Mouse (Mus musculus): ENCODE results near the gene Josd2. TPM values are rescaled to one million over a fixed set of nuclear protein-coding genes. Genes with fewer than 3 reads are reported as not detected.

Josd2 gene
- 245 and 532 TPM in 2 replicates for polyA plus RNA-seq (2012; ENCODE audit: low replicate concordance)

DNA sequence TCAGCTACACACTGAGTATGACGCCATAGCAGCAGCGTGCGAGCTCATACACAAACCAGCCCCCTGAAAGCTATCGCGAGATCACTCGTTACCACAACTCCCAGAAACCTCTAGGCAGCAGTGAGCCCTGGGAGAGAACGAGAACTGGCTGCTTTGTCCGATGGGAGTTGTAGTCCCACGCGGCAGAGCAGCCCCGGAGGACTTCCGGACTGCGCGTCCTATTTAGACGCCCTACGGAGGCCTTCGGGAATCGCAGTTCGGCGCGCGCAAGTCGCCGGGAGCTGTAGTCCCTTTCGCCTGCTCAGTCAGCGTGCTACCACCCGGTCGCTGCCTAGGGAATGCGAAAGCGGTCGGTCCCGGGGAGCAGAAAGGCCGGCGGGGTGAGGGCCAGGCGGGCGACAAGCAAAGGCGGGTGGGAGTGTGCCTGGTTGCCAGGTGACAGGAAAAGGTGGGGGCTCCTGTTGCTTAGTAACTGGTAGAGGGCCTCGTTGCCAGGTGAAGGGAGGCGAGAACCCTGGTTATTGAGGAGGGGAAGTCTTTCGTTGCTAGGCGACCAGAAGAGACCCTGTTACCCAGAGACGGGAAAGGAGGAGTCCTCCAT is at the start of gene Josd2:
TSS of gene Josd2 (plus strand) at position 170 of the 601 bp plus-strand sequence.

DNA sequence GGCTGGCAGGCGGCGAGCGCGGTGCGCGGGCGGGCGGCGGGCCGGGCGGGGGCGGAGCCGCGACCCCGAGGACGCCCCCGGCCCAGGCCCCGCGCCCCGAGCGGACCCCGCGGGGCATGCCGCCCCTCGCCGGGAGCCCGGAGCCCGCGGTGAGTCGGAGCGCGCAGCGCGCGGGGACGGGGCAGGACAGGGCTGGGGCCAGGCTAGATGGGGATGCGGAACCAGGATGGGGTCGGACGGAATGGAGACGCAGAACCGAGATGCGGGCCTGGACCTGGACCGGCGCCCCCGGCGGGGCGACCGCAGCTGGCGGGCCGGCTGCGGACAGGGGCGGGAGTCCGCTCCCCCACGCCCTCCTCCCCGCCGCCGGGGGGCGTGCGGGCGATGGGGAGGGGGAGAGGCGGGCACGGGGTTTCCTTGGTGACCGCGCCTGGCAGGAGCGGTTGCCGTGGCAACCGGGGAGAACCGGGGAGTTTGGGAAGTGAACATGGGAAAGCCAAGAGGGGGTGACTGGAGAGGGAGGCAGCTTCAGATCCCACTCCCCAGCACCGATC is 38.7 kb upstream of the Josd2 start, which contains the start of gene Lrrc4b:
TSS of gene Lrrc4b (plus strand) at position 51 of the 554 bp plus-strand sequence.

GRCm38 (mm10) chr7:44465111-44465510 is 2.7 kb upstream of the Josd2 start, which contains the start of gene Aspdh:
Gene Aspdh (plus strand): TSS chr7:44465391.

GRCm38 (mm10) chr7:44495992-44496770 is 28.4 kb downstream of the Josd2 start, which contains the start of the genes Emc10 and Fam71e1:
Gene Emc10 (minus strand): TSS chr7:44496529.
Gene Fam71e1 (plus strand): TSS chr7:44496581.

Other genes starting within 250 kb of the Josd2 start
- gene Klk1, start 242.6 kb upstream of the Josd2 start, polyA plus RNA-seq (2012; ENCODE audit: low replicate concordance), result 16.7 and 28.0 TPM in 2 replicates
- gene Gm36864, start 231.8 kb upstream of the Josd2 start, polyA plus RNA-seq (2012; ENCODE audit: low replicate concordance), result not detected in 2 replicates
- gene 1700028J19Rik, start 221.3 kb upstream of the Josd2 start, polyA plus RNA-seq (2012; ENCODE audit: low replicate concordance), result 0.10 TPM in 1 of 2 replicates, not detected in the other
- 155 and 164 TPM in 2 replicates for gene 2410002F23Rik, start 221.3 kb upstream of the Josd2 start, polyA plus RNA-seq (2012; ENCODE audit: low replicate concordance)
- gene Acp4, start 210.6 kb upstream of the Josd2 start, polyA plus RNA-seq (2012; ENCODE audit: low replicate concordance), result not detected in 2 replicates
- not detected in 2 replicates for gene Gm15517, start 206.5 kb upstream of the Josd2 start, polyA plus RNA-seq (2012; ENCODE audit: low replicate concordance)
- 1.6 and 1.7 TPM in 2 replicates for gene Clec11a, start 161.1 kb upstream of the Josd2 start, polyA plus RNA-seq (2012; ENCODE audit: low replicate concordance)
- gene Shank1, start 157.7 kb upstream of the Josd2 start, polyA plus RNA-seq (2012; ENCODE audit: low replicate concordance), result 36.0 and 52.3 TPM in 2 replicates
- gene Syt3, start 83.9 kb upstream of the Josd2 start, polyA plus RNA-seq (2012; ENCODE audit: low replicate concordance), result 0.90 and 1.6 TPM in 2 replicates
- 0.36 and 0.40 TPM in 2 replicates for gene 1700008O03Rik, start 82.2 kb upstream of the Josd2 start, polyA plus RNA-seq (2012; ENCODE audit: low replicate concordance)
- not detected in 2 replicates for gene Lrrc4b, start 39.0 kb upstream of the Josd2 start, polyA plus RNA-seq (2012; ENCODE audit: low replicate concordance)
- gene Aspdh, start 2.6 kb upstream of the Josd2 start, polyA plus RNA-seq (2012; ENCODE audit: low replicate concordance), result not detected in 2 replicates
- gene Emc10, start 28.5 kb downstream of the Josd2 start, polyA plus RNA-seq (2012; ENCODE audit: low replicate concordance), result 279 and 432 TPM in 2 replicates
- 18.2 and 39.1 TPM in 2 replicates for gene Fam71e1, start 28.6 kb downstream of the Josd2 start, polyA plus RNA-seq (2012; ENCODE audit: low replicate concordance)
- 0.61 and 1.4 TPM in 2 replicates for gene Mybpc2, start 56.7 kb downstream of the Josd2 start, polyA plus RNA-seq (2012; ENCODE audit: low replicate concordance)
- 694 and 1,266 TPM in 2 replicates for gene Spib, start 64.1 kb downstream of the Josd2 start, polyA plus RNA-seq (2012; ENCODE audit: low replicate concordance)
- gene Pold1, start 80.9 kb downstream of the Josd2 start, polyA plus RNA-seq (2012; ENCODE audit: low replicate concordance), result 150 and 176 TPM in 2 replicates
- gene Nr1h2, start 86.0 kb downstream of the Josd2 start, polyA plus RNA-seq (2012; ENCODE audit: low replicate concordance), result 388 and 706 TPM in 2 replicates
- 103 and 215 TPM in 2 replicates for gene Napsa, start 104.4 kb downstream of the Josd2 start, polyA plus RNA-seq (2012; ENCODE audit: low replicate concordance)
- gene Kcnc3, start 122.7 kb downstream of the Josd2 start, polyA plus RNA-seq (2012; ENCODE audit: low replicate concordance), result 10.8 and 21.7 TPM in 2 replicates
- 0.33 and 0.61 TPM in 2 replicates for gene Myh14, start 202.9 kb downstream of the Josd2 start, polyA plus RNA-seq (2012; ENCODE audit: low replicate concordance)
- gene Izumo2, start 240.8 kb downstream of the Josd2 start, polyA plus RNA-seq (2012; ENCODE audit: low replicate concordance), result not detected in 2 replicates

All from hematopoietic multipotent progenitor cell, adult 10-12 weeks (in vitro differentiated cells).